Mouse (Mus musculus): Measurements from ENCODE around the gene Olfr1076. TPM values are rescaled to one million over a fixed set of nuclear protein-coding genes. Genes with fewer than 3 reads are reported as not detected.
"Not testable (repeated sequence)": the region's sequence is repeated elsewhere in the genome, so short reads cannot be mapped to it uniquely, and the experiment has no call there.

Olfr1076 gene
- polyA plus RNA-seq (2014; fragmentation: Nextera tagmentation; extraction: Ambion mirVana): not detected in 2 replicates

DNA sequence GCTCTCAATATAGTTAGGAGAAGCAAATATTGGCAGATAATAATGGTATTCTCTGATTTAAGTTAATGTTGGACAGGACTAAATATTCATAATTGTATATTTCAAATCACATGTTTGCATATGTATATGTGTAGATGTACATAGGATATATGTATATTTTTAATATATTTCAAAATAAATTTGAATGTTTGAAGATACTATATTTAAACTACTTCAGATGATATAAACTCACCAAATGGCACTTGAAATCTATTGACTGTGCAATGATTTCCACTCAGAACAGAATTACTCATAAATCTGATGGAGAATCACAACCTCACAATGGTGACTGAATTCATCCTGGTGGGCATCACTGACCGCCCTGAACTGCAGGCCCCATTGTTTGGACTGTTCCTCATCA, at the start of gene Olfr1076:
Gene Olfr1076, plus strand, starts transcription at position 301 of the 400 bp plus-strand sequence.
- Histone ChIP-seq H3K27me3 (replicated peaks; ENCODE audit: control insufficient read depth, insufficient read depth, low read length) (no peaks in the 10 kb centered on the region), H3K9me3 (ENCODE audit: control insufficient read depth, low read length) (no peaks in the 10 kb centered on the region), H3K4me2 (no peak within 1 kb of the TSS), H3K36me3 (ENCODE audit: control insufficient read depth, insufficient read depth, low read length) (no peaks in the 10 kb centered on the region), H3K4me3 (ENCODE audit: low read depth, low read length) (no peak within 1 kb of the TSS), H3K27ac (ENCODE audit: low read depth, low read length) (no peak within 1 kb of the TSS), H3K4me1 (replicated peaks; ENCODE audit: control insufficient read depth, insufficient read depth, low read length) (no peaks in the 10 kb centered on the region), H3K9ac (ENCODE audit: low read depth, low read length) (no peak within 1 kb of the TSS)
- 83% methylated on average over 1 of the region's 1 CpGs for WGBS
- ATAC-seq (replicated peaks; ENCODE audit: low FRiP score) (no peak), DNase-seq (ENCODE audit: low spot score) (no peak)

DNA sequence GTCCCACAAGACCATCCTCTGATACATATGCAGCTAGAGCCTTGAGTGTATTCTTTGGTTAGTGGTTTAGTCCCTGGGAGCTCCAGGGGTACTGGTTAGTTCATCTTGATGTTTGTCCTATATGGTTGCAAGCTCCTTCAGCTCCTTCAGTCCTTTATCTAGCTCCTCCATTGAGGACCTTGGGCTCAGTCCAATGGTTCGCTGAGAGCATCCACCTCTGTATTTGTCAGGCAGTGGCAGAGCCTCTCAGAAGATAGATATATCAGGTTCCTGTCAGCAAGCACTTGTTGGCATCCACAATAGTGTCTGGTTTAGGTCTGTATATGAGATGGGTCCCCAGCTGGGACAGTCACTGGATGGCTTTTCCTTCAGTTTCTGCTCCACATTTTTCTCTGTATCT, 47.8 kb upstream of the Olfr1076 start:
- ATAC-seq (replicated peaks; ENCODE audit: low FRiP score): no peak
- no peak overlapping the region for H3K4me2 ChIP-seq
- no peak overlapping the region for H3K9ac ChIP-seq (ENCODE audit: low read depth, low read length)
- no peak overlapping the region for H3K4me3 ChIP-seq (ENCODE audit: low read depth, low read length)
- H3K27ac ChIP-seq (ENCODE audit: low read depth, low read length): no peak overlapping the region
- no peak for DNase-seq (ENCODE audit: low spot score)
- no peaks in the 10 kb centered on the region for H3K36me3 ChIP-seq (ENCODE audit: control insufficient read depth, insufficient read depth, low read length)
- no peaks in the 10 kb centered on the region for H3K4me1 ChIP-seq (replicated peaks; ENCODE audit: control insufficient read depth, insufficient read depth, low read length)
- no peaks in the 10 kb centered on the region for H3K9me3 ChIP-seq (ENCODE audit: control insufficient read depth, low read length)
- H3K27me3 ChIP-seq (replicated peaks; ENCODE audit: control insufficient read depth, insufficient read depth, low read length): no peaks in the 10 kb centered on the region
- 61% methylated on average over 1 of the region's 1 CpGs for WGBS

- Histone ChIP-seq H3K27ac (ENCODE audit: low read depth, low read length) (no peak overlapping the region), H3K36me3 (ENCODE audit: control insufficient read depth, insufficient read depth, low read length) (no peaks in the 10 kb centered on the region), H3K27me3 (replicated peaks; ENCODE audit: control insufficient read depth, insufficient read depth, low read length) (no peaks in the 10 kb centered on the region), H3K4me3 (ENCODE audit: low read depth, low read length) (no peak overlapping the region), H3K9ac (ENCODE audit: low read depth, low read length) (no peak overlapping the region), H3K4me2 (no peak overlapping the region), H3K9me3 (ENCODE audit: control insufficient read depth, low read length) (no peaks in the 10 kb centered on the region), H3K4me1 (replicated peaks; ENCODE audit: control insufficient read depth, insufficient read depth, low read length) (no peaks in the 10 kb centered on the region)
- DNase-seq (ENCODE audit: low spot score) (peak; percentile 33), ATAC-seq (replicated peaks; ENCODE audit: low FRiP score) (0 out of 2 replicates have a peak, but pooled peaks have one; percentile 23)
- 34% methylated on average over 10 of the region's 10 CpGs for WGBS
Observed at GRCm38 (mm10) chr2:86464442-86465109, 43.7 kb upstream of the Olfr1076 start.

DNA sequence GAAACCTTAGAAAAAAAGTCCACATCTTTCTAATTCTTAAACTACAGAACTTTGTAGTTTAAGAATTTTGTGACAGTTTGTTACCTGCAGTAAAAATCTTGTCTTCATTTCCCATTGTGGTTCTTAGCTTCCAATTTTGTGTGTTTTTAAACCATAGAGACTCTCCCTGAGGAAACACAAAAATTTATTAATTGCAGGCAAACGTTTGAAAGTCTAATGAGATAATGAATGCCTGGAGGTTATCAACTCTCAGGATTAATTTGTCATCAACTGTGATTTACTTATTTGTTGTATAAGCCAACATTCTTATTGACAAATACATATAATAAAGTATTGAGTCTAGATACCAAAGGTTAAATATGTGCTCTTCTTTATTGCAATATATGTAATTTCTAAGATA, 21.0 kb upstream of the Olfr1076 start, which contains the start of gene Olfr228:
Gene Olfr228, minus strand, starts transcription at position 101 of the 400 bp plus-strand sequence.
- Histone ChIP-seq H3K4me3 (ENCODE audit: low read depth, low read length) (no peak within 1 kb of the TSS), H3K4me1 (replicated peaks; ENCODE audit: control insufficient read depth, insufficient read depth, low read length) (no peaks in the 10 kb centered on the region), H3K9ac (ENCODE audit: low read depth, low read length) (no peak within 1 kb of the TSS), H3K36me3 (ENCODE audit: control insufficient read depth, insufficient read depth, low read length) (no peaks in the 10 kb centered on the region), H3K9me3 (ENCODE audit: control insufficient read depth, low read length) (no peaks in the 10 kb centered on the region), H3K27me3 (replicated peaks; ENCODE audit: control insufficient read depth, insufficient read depth, low read length) (no peaks in the 10 kb centered on the region), H3K27ac (ENCODE audit: low read depth, low read length) (no peak within 1 kb of the TSS), H3K4me2 (no peak within 1 kb of the TSS)
- WGBS: 43% methylated on average over 1 of the region's 1 CpGs
- DNase-seq (ENCODE audit: low spot score): no peak
- no peak for ATAC-seq (replicated peaks; ENCODE audit: low FRiP score)

GRCm38 (mm10) chr2:86530991-86531390, 22.7 kb downstream of the Olfr1076 start:
- Histone ChIP-seq H3K36me3 (ENCODE audit: control insufficient read depth, insufficient read depth, low read length) (no peaks in the 10 kb centered on the region), H3K4me3 (ENCODE audit: low read depth, low read length) (no peak overlapping the region)
- WGBS: 74% methylated on average over 1 of the region's 1 CpGs

GRCm38 (mm10) chr2:86542380-86542779, 34.1 kb downstream of the Olfr1076 start, which contains the start of gene Olfr1079:
Gene Olfr1079, minus strand, starts transcription at chr2:86542480.
- Histone ChIP-seq H3K9me3 (ENCODE audit: control insufficient read depth, low read length) (no peaks in the 10 kb centered on the region), H3K4me1 (replicated peaks; ENCODE audit: control insufficient read depth, insufficient read depth, low read length) (no peaks in the 10 kb centered on the region)

More at GRCm38 (mm10) chr2:86530991-86531390, 22.7 kb downstream of the Olfr1076 start:
- Histone ChIP-seq H3K4me2 (no peak overlapping the region), H3K27ac (ENCODE audit: low read depth, low read length) (no peak overlapping the region), H3K27me3 (replicated peaks; ENCODE audit: control insufficient read depth, insufficient read depth, low read length) (no peaks in the 10 kb centered on the region), H3K9ac (ENCODE audit: low read depth, low read length) (no peak overlapping the region), H3K9me3 (ENCODE audit: control insufficient read depth, low read length) (no peaks in the 10 kb centered on the region), H3K4me1 (replicated peaks; ENCODE audit: control insufficient read depth, insufficient read depth, low read length) (no peaks in the 10 kb centered on the region)
- ATAC-seq (replicated peaks; ENCODE audit: low FRiP score) (no peak), DNase-seq (ENCODE audit: low spot score) (no peak)

DNA sequence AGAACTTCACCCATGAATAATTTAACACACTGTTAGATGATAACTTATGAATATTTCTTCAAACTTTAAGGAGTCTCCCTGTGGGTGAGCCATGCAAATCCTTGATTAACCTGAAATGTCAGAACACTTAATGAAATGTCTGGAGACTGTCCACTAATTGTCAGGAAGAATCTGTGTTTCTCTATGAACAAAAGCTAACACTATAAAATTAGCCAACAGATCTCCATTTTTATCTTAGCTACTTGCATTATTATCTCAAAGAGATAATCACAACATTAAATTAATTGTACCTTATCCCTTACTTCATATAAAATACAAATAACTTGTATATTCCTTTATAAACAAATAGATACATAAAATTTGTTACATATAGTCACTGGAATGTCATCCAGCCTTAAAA, 49.9 kb downstream of the Olfr1076 start, which contains the start of gene Olfr1080:
Gene Olfr1080, minus strand, starts transcription at position 101 of the 400 bp plus-strand sequence.
- H3K4me2 ChIP-seq; H3K4me1 ChIP-seq (replicated peaks; ENCODE audit: control insufficient read depth, insufficient read depth, low read length); ATAC-seq (replicated peaks; ENCODE audit: low FRiP score); H3K27me3 ChIP-seq (replicated peaks; ENCODE audit: control insufficient read depth, insufficient read depth, low read length); H3K27ac ChIP-seq (ENCODE audit: low read depth, low read length); H3K36me3 ChIP-seq (ENCODE audit: control insufficient read depth, insufficient read depth, low read length); H3K4me3 ChIP-seq (ENCODE audit: low read depth, low read length); H3K9me3 ChIP-seq (ENCODE audit: control insufficient read depth, low read length); H3K9ac ChIP-seq (ENCODE audit: low read depth, low read length); DNase-seq (ENCODE audit: low spot score): not testable (repeated sequence)

More at GRCm38 (mm10) chr2:86542380-86542779, 34.1 kb downstream of the Olfr1076 start, which contains the start of gene Olfr1079:
- ATAC-seq (replicated peaks; ENCODE audit: low FRiP score): no peak
- Histone ChIP-seq H3K27ac (ENCODE audit: low read depth, low read length) (no peak within 1 kb of the TSS), H3K9ac (ENCODE audit: low read depth, low read length) (no peak within 1 kb of the TSS), H3K27me3 (replicated peaks; ENCODE audit: control insufficient read depth, insufficient read depth, low read length) (no peaks in the 10 kb centered on the region), H3K4me3 (ENCODE audit: low read depth, low read length) (no peak within 1 kb of the TSS), H3K36me3 (ENCODE audit: control insufficient read depth, insufficient read depth, low read length) (no peaks in the 10 kb centered on the region), H3K4me2 (no peak within 1 kb of the TSS)
- WGBS: 76% methylated on average over 1 of the region's 1 CpGs
- no peak for DNase-seq (ENCODE audit: low spot score)
